Mouse (Mus musculus) heart, embryonic 11.5 days (tissue): ENCODE measurements around the gene Scn2a. TPM values are rescaled to one million over a fixed set of nuclear protein-coding genes. Genes with fewer than 3 reads are reported as not detected.

Source experiments
- ATAC-seq: fragments of 200-750 bp; cut with Nextera tagmentation; replicated peaks from 2 replicates; pipeline ENCODE4 v1.8.0; 2017; ENCODE audit warnings: moderate library complexity; ENCODE audit not compliant: insufficient number of reproducible peaks, low FRiP score, low TSS enrichment
- H3K27ac ChIP-seq: fragments of 300-500 bp; sonication (generic); 2 replicates; pipeline ENCODE4 v1.5.1; 2014; ENCODE audit warnings: mild to moderate bottlenecking, low read depth, low read length
- H3K27me3 ChIP-seq: fragments of 300-500 bp; sonication (generic); 2 replicates; pipeline ENCODE4 v1.6.1; 2014; ENCODE audit warnings: mild to moderate bottlenecking, low read length, mixed read lengths; ENCODE audit not compliant: control insufficient read depth, insufficient read depth
- H3K36me3 ChIP-seq: fragments of 300-500 bp; sonication (generic); 2 replicates; pipeline ENCODE4 v1.6.1; 2014; ENCODE audit warnings: mild to moderate bottlenecking, low read length, moderate library complexity, mixed read lengths; ENCODE audit not compliant: control insufficient read depth, insufficient read depth
- H3K4me1 ChIP-seq: fragments of 300-500 bp; sonication (generic); 2 replicates; pipeline ENCODE4 v1.6.1; 2014; ENCODE audit warnings: low read length; ENCODE audit not compliant: control insufficient read depth, insufficient read depth
- H3K4me2 ChIP-seq: fragments of 300-500 bp; sonication (generic); 2 replicates; pipeline ENCODE4 v1.6.1; 2014; ENCODE audit warnings: mild to moderate bottlenecking, moderate library complexity
- H3K4me3 ChIP-seq: fragments of 300-500 bp; sonication (generic); 2 replicates; pipeline ENCODE4 v1.5.1; 2014; ENCODE audit warnings: low read depth, low read length
- H3K9ac ChIP-seq: fragments of 300-500 bp; sonication (generic); 2 replicates; pipeline ENCODE4 v1.6.1; 2014; ENCODE audit warnings: mild to moderate bottlenecking, low read depth, low read length, moderate library complexity
- H3K9me3 ChIP-seq: fragments of 300-500 bp; sonication (generic); replicated peaks from 2 replicates; pipeline ENCODE4 v1.6.1; 2016; ENCODE audit warnings: low read length; ENCODE audit not compliant: control insufficient read depth
- WGBS: fragments of 180-500 bp; shearing (Covaris S2); extraction: QIAGEN DNeasy Blood & Tissue Kit; methylation state at CpG from one replicate; pipeline ENCODE4 v1.1.7; 2014; ENCODE audit not compliant: insufficient replicate concordance; 5-methylcytosine and 5-hydroxymethylcytosine counted together
- polyA plus RNA-seq: library from polyadenylated mRNA; unstranded; fragments of >200 nt; fragmentation: Nextera tagmentation; extraction: Ambion mirVana; gene quantifications from 2 replicates; pipeline ENCODE4 v1.2.1, GENCODE M21; 2014

Scn2a gene
- polyA plus RNA-seq, result 1.2 and 1.7 TPM in 2 replicates

- Histone ChIP-seq H3K4me1 (no peaks in the 10 kb centered on the region), H3K9me3 (no peaks in the 10 kb centered on the region), H3K9ac (no peak within 1 kb of the TSS), H3K27me3 (no peaks in the 10 kb centered on the region), H3K27ac (no peak within 1 kb of the TSS), H3K4me3 (no peak within 1 kb of the TSS), H3K4me2 (no peak within 1 kb of the TSS), H3K36me3 (no peaks in the 10 kb centered on the region)
- 47% methylated on average over 9 of the region's 9 CpGs for WGBS
- no peak for ATAC-seq
These were observed at the start of gene Scn2a for GRCm38 (mm10) chr2:65620556-65621166. Scn2a (plus strand) TSS chr2:65620771.

- WGBS, result 72% methylated on average over 5 of the region's 5 CpGs
These were observed 32.9 kb upstream of the Scn2a start for GRCm38 (mm10) chr2:65587679-65588078.

GRCm38 (mm10) chr2:65607813-65608212, 12.8 kb upstream of the Scn2a start:
- Histone ChIP-seq H3K36me3 (no peaks in the 10 kb centered on the region), H3K27ac (no peak overlapping the region), H3K9me3 (no peaks in the 10 kb centered on the region), H3K4me2 (no peak overlapping the region), H3K9ac (no peak overlapping the region), H3K4me3 (no peak overlapping the region), H3K4me1 (no peaks in the 10 kb centered on the region), H3K27me3 (no peaks in the 10 kb centered on the region)
- no peak for ATAC-seq

More at GRCm38 (mm10) chr2:65587679-65588078, 32.9 kb upstream of the Scn2a start:
- Histone ChIP-seq H3K27me3 (no peaks in the 10 kb centered on the region), H3K9ac (no peak overlapping the region), H3K4me2 (no peak overlapping the region), H3K4me1 (no peaks in the 10 kb centered on the region), H3K9me3 (no peaks in the 10 kb centered on the region), H3K27ac (no peak overlapping the region), H3K4me3 (no peak overlapping the region), H3K36me3 (no peaks in the 10 kb centered on the region)
- ATAC-seq, result no peak

GRCm38 (mm10) chr2:65611887-65612286, 8.7 kb upstream of the Scn2a start:
- Histone ChIP-seq H3K9ac (no peak overlapping the region), H3K9me3 (no peaks in the 10 kb centered on the region), H3K36me3 (no peaks in the 10 kb centered on the region), H3K27ac (no peak overlapping the region), H3K27me3 (no peaks in the 10 kb centered on the region), H3K4me3 (no peak overlapping the region), H3K4me2 (no peak overlapping the region), H3K4me1 (no peaks in the 10 kb centered on the region)
- 62% methylated on average over 4 of the region's 4 CpGs for whole genome bisulfite sequencing
- no peak for ATAC-seq

- Histone ChIP-seq H3K27ac (no peak overlapping the region), H3K4me3 (no peak overlapping the region), H3K9ac (no peak overlapping the region), H3K36me3 (no peaks in the 10 kb centered on the region), H3K9me3 (no peaks in the 10 kb centered on the region), H3K27me3 (no peaks in the 10 kb centered on the region), H3K4me1 (no peaks in the 10 kb centered on the region), H3K4me2 (no peak overlapping the region)
- WGBS, result 14% methylated on average over 5 of the region's 5 CpGs
- ATAC-seq, result no peak
These were observed 790 bp upstream of the Scn2a start for GRCm38 (mm10) chr2:65619781-65620180.

GRCm38 (mm10) chr2:65621254-65621653, 683 bp downstream of the Scn2a start:
- 57% methylated on average over 5 of the region's 5 CpGs for WGBS
- no peak overlapping the region for H3K27ac ChIP-seq
- H3K9ac ChIP-seq, result no peak overlapping the region

GRCm38 (mm10) chr2:65621838-65622237, 1.3 kb downstream of the Scn2a start:
- Histone ChIP-seq H3K9me3 (no peaks in the 10 kb centered on the region), H3K9ac (no peak overlapping the region), H3K4me1 (no peaks in the 10 kb centered on the region), H3K4me3 (no peak overlapping the region), H3K36me3 (no peaks in the 10 kb centered on the region), H3K4me2 (no peak overlapping the region), H3K27ac (no peak overlapping the region), H3K27me3 (no peaks in the 10 kb centered on the region)
- no peak for ATAC-seq
- WGBS, result 74% methylated on average over 5 of the region's 5 CpGs

More at GRCm38 (mm10) chr2:65621254-65621653, 683 bp downstream of the Scn2a start:
- no peak for ATAC-seq
- Histone ChIP-seq H3K9me3 (no peaks in the 10 kb centered on the region), H3K4me1 (no peaks in the 10 kb centered on the region), H3K4me3 (no peak overlapping the region), H3K4me2 (no peak overlapping the region), H3K36me3 (no peaks in the 10 kb centered on the region), H3K27me3 (no peaks in the 10 kb centered on the region)

- Histone ChIP-seq H3K9me3 (no peaks in the 10 kb centered on the region), H3K4me3 (no peak overlapping the region), H3K36me3 (no peaks in the 10 kb centered on the region), H3K27ac (no peak overlapping the region), H3K9ac (no peak overlapping the region), H3K4me1 (no peaks in the 10 kb centered on the region), H3K27me3 (no peaks in the 10 kb centered on the region), H3K4me2 (no peak overlapping the region)
- WGBS, result 70% methylated on average over 7 of the region's 7 CpGs
- ATAC-seq, result no peak
These were observed 32.1 kb downstream of the Scn2a start for GRCm38 (mm10) chr2:65652636-65653035.

- ATAC-seq, result no peak
- no peak overlapping the region for H3K4me3 ChIP-seq
- H3K9me3 ChIP-seq, result no peaks in the 10 kb centered on the region
- 70% methylated on average over 4 of the region's 4 CpGs for WGBS
- no peaks in the 10 kb centered on the region for H3K4me1 ChIP-seq
- no peaks in the 10 kb centered on the region for H3K27me3 ChIP-seq
- H3K36me3 ChIP-seq, result no peaks in the 10 kb centered on the region
- H3K4me2 ChIP-seq, result no peak overlapping the region
- no peak overlapping the region for H3K27ac ChIP-seq
- no peak overlapping the region for H3K9ac ChIP-seq
These were observed 36.5 kb downstream of the Scn2a start for GRCm38 (mm10) chr2:65657031-65657430.
